Mouse (Mus musculus): ENCODE data around the gene Krt4.

Krt4 gene

GRCm38 (mm10) chr15:101924635-101925034, at the start of gene Krt4:
TSS of gene Krt4 (minus strand) at chr15:101924735.
- in situ Hi-C loops (cut with MseI, MboI), result no loop called here

GRCm38 (mm10) chr15:101973414-101974077, 49.0 kb upstream of the Krt4 start:
- in situ Hi-C loops (cut with MseI, MboI), result loop anchor here (5.0 to 10.0 kb wide), 3 partner anchors 201 to 636 kb away; no protein-coding TSS in a partner anchor

- in situ Hi-C loops (cut with MseI, MboI), result loop anchor here (5.0 to 10.0 kb wide), 3 partner anchors 198 to 633 kb away; no protein-coding TSS in a partner anchor
These were observed 46.0 kb upstream of the Krt4 start for GRCm38 (mm10) chr15:101970536-101970935.

GRCm38 (mm10) chr15:101966808-101967207, 42.3 kb upstream of the Krt4 start:
- in situ Hi-C loops (cut with MseI, MboI), result no loop called here

DNA sequence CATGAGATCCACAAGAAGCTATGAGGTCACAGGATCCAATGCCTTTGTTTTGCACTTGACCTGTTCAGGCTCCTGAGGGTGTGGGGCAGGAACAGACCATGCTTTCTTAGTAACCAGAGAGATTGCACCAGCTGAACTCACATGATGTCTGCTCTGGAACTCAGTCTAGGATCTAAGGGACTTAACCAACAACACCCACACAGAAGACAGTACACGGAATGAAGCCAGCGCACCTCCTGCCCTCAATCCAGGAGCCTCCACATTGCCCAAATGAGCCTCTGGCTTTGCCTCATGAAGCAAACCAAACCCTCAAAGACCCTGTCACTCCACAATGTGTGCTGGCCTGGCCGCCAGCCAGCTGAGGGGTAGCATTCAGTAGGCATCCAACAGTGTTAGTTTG, 34.4 kb upstream of the Krt4 start:
- in situ Hi-C loops (cut with MseI, MboI), result no loop called here

DNA sequence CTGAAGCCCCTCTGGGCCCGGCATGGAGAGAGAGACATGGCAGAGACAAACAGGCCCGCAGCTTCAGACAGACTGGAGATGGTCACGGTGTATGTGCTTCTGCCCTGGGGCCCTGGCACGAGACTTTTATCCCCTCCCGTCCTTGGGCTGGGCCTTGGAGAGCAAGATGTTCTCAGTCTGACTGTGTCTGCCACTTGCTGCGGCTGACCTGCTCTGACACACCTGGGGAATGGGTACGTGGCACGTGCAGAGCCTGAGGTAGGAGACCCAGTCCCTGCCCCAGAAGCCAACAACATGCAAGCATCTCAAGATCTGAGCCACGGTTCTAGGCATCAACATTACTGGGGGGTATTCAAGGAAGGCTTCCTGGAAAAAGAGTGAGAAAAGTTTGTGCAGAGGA, 29.7 kb upstream of the Krt4 start, which contains the start of gene Krt78:
Gene Krt78 (minus strand): TSS at position 101 of the 400 bp plus-strand sequence.
- in situ Hi-C loops (cut with MseI, MboI), result no loop called here

GRCm38 (mm10) chr15:101952733-101953474, 28.4 kb upstream of the Krt4 start:
- in situ Hi-C loops (cut with MseI, MboI), result no loop called here

GRCm38 (mm10) chr15:101945430-101945829, 20.9 kb upstream of the Krt4 start:
- in situ Hi-C loops (cut with MseI, MboI), result no loop called here

DNA sequence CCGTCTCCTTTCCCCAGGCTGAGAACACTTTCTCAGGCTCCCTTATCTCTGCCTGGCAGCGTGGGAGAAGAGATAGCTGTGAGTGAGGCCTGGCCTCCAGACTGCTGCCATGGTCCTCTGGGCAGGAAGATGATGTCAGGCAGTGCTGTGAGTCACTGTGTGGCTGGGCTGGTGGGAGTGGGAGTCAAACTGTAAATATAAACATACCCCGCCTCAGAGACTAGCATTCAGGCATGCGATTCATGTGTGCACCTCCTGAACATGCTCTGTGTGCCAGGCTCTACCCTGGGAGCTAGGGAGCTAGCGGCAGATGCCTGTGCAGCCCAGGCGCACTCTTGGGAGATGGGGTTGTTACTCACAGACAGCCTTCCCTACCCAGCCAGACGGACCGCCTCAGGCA, 17.4 kb upstream of the Krt4 start:
- in situ Hi-C loops (cut with MseI, MboI), result no loop called here

- in situ Hi-C loops (cut with MseI, MboI), result no loop called here
These were observed 15.8 kb upstream of the Krt4 start, which contains the start of gene Krt79 for GRCm38 (mm10) chr15:101940274-101940829. TSS of gene Krt79 (minus strand) at chr15:101940324.

- in situ Hi-C loops (cut with MseI, MboI), result no loop called here
These were observed 14.2 kb upstream of the Krt4 start for GRCm38 (mm10) chr15:101938600-101939308.

DNA sequence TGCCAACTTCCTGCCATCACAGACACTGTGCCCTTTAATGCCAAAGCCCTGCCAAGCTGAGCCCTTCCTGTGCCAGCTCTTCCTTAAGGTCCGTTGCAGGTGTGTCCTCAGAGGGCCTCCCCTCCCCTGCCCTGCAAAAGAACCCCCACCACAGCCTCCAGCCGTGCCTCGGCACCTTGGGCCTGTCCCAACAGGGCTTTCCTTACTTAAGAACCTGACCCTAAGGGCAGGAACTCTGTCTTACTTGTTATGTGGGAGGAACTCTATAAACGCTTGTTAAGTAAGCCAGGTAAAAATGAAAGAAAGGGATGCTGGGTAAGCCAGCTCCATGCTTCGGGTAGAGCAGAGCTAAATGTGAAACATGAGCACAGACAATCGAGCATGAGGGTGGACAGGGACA, 8.5 kb upstream of the Krt4 start:
- in situ Hi-C loops (cut with MseI, MboI), result no loop called here

DNA sequence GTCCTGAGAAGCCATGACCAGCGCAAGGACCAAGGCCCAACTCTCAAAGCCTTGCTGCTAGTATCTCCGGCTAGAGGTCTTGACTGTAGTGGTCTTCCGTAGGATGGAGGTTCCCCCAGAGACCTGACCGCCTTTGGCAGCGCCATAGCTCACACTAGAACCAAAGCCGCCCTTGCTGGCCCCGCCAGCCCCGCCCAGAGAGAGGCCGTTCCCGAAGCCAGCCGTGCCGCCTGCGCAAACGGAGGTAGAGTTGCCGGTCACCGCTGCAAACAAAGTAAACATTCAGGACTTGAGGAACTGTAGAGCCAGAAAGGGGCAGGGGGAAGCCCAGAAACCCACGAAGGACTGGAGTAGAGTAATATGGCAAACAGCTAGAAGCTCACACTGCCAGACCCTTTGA, 5.1 kb upstream of the Krt4 start:
- in situ Hi-C loops (cut with MseI, MboI), result no loop called here

DNA sequence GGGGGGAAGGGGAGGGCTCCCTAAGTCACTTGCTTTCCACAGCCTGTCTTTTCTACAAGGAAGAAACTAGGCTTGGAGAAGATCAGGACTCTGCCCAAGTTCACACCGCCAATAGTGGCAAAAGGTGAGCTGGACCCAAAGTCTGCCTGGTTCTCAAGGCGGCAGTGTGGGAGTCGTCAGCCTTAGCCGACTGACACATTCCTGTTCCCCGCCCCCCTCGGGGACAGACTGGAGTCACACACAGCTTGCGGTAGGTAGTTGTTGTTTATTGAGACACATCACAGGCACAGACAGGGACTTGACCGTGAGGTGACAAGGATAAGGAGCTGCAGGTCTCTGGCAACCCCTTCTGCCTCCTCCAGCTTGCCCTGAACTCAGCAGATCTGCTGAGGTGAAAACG, 4.6 kb upstream of the Krt4 start:
- in situ Hi-C loops (cut with MseI, MboI), result no loop called here

- in situ Hi-C loops (cut with MseI, MboI), result no loop called here
These were observed 3.0 kb upstream of the Krt4 start for GRCm38 (mm10) chr15:101927340-101928080.

DNA sequence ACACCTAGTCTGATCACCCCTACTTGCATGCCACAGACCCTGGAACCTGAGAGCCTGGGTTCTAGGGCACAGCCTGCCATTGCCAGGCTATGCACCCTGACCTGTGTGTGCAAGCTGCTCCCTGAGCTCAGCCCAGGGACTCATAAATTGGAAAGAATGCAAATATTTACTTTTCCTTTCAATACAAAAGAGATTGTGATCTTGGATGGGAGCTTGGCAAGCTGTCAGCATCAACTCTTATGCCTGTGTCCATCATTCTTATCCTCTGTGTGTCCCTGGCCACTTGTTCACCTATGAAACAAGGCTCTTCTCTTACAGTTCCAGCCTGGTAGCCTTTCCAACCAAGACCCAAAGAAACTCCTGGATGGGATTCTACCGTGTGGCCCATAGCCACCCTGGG, 506 bp upstream of the Krt4 start:
- in situ Hi-C loops (cut with MseI, MboI), result no loop called here

DNA sequence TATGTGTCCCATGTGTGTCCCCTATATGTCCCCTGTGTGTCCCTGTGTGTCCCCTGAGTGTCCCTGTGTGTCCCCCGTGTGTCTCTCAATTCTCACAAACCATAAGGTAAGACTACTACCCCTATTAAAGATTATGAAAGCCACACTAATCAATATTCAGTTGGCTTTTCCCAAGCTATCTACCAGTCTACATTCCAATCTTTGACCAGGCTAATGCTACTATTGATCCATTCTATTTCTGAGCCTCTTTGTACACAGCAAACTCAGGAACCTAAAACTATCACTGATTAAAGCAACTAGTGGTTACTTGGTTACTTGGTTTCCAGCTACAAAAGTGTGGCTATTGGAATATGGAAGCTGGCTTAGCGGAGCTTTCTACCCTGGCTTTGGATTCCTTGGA, 2.2 kb downstream of the Krt4 start:
- in situ Hi-C loops (cut with MseI, MboI), result no loop called here

DNA sequence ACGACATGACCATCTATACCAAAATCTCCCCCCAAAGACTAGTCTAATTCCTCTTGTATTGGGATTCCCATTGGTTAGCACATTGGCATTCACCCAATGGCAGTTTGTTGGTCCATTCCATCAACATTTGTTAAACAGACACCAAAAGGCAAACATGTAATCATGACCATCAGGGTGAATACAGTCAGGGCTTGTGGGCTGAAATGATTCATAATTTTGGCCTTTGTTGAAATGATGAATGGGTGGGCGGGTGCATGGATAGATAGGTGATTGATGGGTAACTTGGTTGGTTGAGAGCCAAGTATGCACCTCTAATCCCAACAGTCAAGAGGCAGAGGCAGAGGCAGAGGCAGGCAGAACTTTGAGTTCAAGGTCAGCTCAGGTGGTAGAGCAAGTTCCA, 8.5 kb downstream of the Krt4 start:
- in situ Hi-C loops (cut with MseI, MboI), result no loop called here

- in situ Hi-C loops (cut with MseI, MboI), result no loop called here
These were observed 19.7 kb downstream of the Krt4 start for GRCm38 (mm10) chr15:101904849-101905248.

DNA sequence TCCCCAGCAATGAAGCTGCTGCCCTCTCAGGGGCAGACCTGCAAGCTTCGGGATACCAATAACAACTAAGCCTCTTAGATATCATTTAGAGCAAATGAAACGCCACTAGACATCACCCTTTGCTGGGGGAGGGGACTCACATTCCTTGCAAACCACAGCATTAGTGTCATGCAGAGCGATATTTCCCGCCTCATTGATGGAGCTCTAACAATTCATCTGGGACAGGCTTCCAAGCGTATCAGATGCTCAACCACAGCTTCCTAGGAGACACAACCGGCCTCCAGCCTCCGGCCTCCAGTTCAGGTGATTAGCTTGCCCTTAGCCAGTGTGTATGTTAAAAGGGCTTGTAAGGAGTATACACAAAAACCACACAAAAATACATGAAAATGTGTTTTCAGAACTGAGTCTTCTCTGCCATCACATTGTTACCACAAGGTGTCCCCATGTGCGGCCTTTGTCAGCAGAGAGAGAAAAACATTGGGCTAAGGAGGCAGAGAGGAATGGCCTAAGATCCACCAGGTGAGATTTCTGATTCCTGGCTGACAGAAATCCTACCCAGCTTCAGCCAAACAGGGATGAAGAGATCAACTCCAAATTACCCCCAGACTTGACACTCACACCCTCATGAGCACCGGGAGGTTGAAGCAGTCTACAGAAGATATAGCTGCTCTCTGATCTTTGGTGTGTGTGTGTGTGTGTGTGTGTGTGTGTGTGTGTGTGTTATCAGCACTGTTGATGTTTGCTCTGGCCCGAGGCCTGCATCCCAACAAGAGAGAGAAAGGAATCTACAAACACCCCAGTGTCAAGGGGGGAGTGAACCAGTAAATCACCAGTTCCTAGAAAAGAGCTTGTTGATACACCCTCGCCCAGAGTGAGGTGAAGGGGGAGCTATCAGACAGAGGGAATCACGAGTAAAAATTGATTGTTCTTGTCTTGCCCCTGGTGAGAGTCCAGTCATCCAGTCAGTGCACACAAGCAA, 22.1 kb downstream of the Krt4 start:
- in situ Hi-C loops (cut with MseI, MboI), result no loop called here

Data from mouse trophoblast stem cell (cell line).